Mouse (Mus musculus) liver, adult 2 months (tissue): ENCODE results near the gene Mypop. TPM values are rescaled to one million over a fixed set of nuclear protein-coding genes. Genes with fewer than 3 reads are reported as not detected.
A peak's percentile ranks its signal among the peaks of the same experiment; 100 is the strongest.

Experiments used
- DNase-seq: peaks from one replicate; pipeline ENCODE4 v3.0.0-alpha.2; 2011; ENCODE audit warnings: low read depth, low spot score; ENCODE audit errors: extremely low read depth
- H3K27ac ChIP-seq: fragments of 200-500 bp; replicated peaks from 2 replicates; pipeline ENCODE4 v1.5.1; 2012; ENCODE audit warnings: low read depth, mild to moderate bottlenecking, control low read depth, inconsistent platforms, low read length; ENCODE audit not compliant: insufficient read depth
- H3K27me3 ChIP-seq: fragments of 200-500 bp; 2 replicates; pipeline ENCODE4 v1.6.1; 2012; ENCODE audit warnings: mild to moderate bottlenecking, moderate library complexity, low read length, inconsistent platforms; ENCODE audit not compliant: control insufficient read depth, insufficient read depth
- H3K36me3 ChIP-seq: fragments of 200-500 bp; 2 replicates; pipeline ENCODE4 v1.6.1; 2012; ENCODE audit warnings: low read length, inconsistent platforms; ENCODE audit not compliant: control insufficient read depth, insufficient read depth
- H3K4me1 ChIP-seq: fragments of 200-500 bp; 2 replicates; pipeline ENCODE4 v1.6.1; 2011; ENCODE audit warnings: low read length; ENCODE audit not compliant: control insufficient read depth, insufficient read depth
- H3K4me3 ChIP-seq: fragments of 200-500 bp; 2 replicates; pipeline ENCODE4 v1.5.1; 2011; ENCODE audit warnings: low read depth, mild to moderate bottlenecking, control low read depth, low read length, moderate library complexity; ENCODE audit not compliant: insufficient read depth
- H3K79me2 ChIP-seq: fragments of 200-500 bp; 2 replicates; pipeline ENCODE4 v1.6.1; 2012; ENCODE audit warnings: inconsistent platforms, mild to moderate bottlenecking, low read length, moderate library complexity; ENCODE audit not compliant: control insufficient read depth, insufficient read depth
- H3K9ac ChIP-seq: fragments of 200-500 bp; 2 replicates; pipeline ENCODE4 v1.6.1; 2012; ENCODE audit warnings: low read depth, mild to moderate bottlenecking, control low read depth, inconsistent platforms, low read length
- CTCF ChIP-seq: fragments of 200-500 bp; IDR thresholded peaks from 2 replicates; pipeline ENCODE4 v1.5.1; 2011; ENCODE audit warnings: low read depth, low read length, control low read depth
- POLR2A ChIP-seq: fragments of 200-500 bp; IDR thresholded peaks from 2 replicates; pipeline ENCODE4 v1.6.1; 2011; ENCODE audit warnings: low read length, control low read depth; ENCODE audit not compliant: insufficient read depth; ENCODE audit errors: extremely low read depth
- WGBS: fragments of 180-500 bp; shearing (Covaris S2); methylation state at CpG from one replicate; pipeline ENCODE4 v1.1.7; 2018; 5-methylcytosine and 5-hydroxymethylcytosine counted together
- polyA plus RNA-seq: library from polyadenylated mRNA; depleted of rRNA; stranded (reverse); fragments of >200 nt; gene quantifications from 2 replicates; pipeline ENCODE4 v1.2.3, GENCODE M21; 2012
- total RNA-seq: library from RNA; depleted of rRNA; stranded (reverse); fragments of >200 nt; gene quantifications from 2 replicates; pipeline ENCODE4 v1.2.3, GENCODE M21; 2014

Gene Mypop
- total and polyA plus RNA-seq, 2 experiments, result 0.65 to 3.1 TPM

- DNase-seq, result no peak
- Histone ChIP-seq H3K27me3 (no peaks in the 10 kb centered on the region), H3K79me2 (peaks cover 18% of the 10 kb centered on the region), H3K27ac (peak overlapping the region; percentile 3; the same call in 1 of the 2 replicates), H3K36me3 (no peaks in the 10 kb centered on the region), H3K9ac (no peak overlapping the region), H3K4me1 (peaks cover 16% of the 10 kb centered on the region), H3K4me3 (no peak overlapping the region)
- 73% methylated on average over 3 of the region's 3 CpGs for WGBS
- no peak for TF ChIP-seq POLR2A
These were observed 10.7 kb downstream of the Mypop start for GRCm38 (mm10) chr7:19001807-19002085.

- peaks cover 18% of the 10 kb centered on the region for H3K79me2 ChIP-seq
- H3K27ac ChIP-seq, result no peak overlapping the region
- H3K4me1 ChIP-seq, result peaks cover 17% of the 10 kb centered on the region
- no peaks in the 10 kb centered on the region for H3K27me3 ChIP-seq
- WGBS, result 7% methylated on average over 4 of the region's 4 CpGs
- peak overlapping the region; percentile 85 for H3K9ac ChIP-seq
- DNase-seq, result no peak
- TF ChIP-seq POLR2A (no peak), CTCF (no peak)
- no peaks in the 10 kb centered on the region for H3K36me3 ChIP-seq
- peak overlapping the region; percentile 44; the same call in 1 of the 2 replicates for H3K4me3 ChIP-seq
These were observed 11.1 kb downstream of the Mypop start for GRCm38 (mm10) chr7:19002115-19002514.

- Histone ChIP-seq H3K27ac (peak overlapping the region; percentile 74), H3K36me3 (no peaks in the 10 kb centered on the region), H3K79me2 (peaks cover 18% of the 10 kb centered on the region), H3K27me3 (no peaks in the 10 kb centered on the region), H3K4me3 (peak overlapping the region; percentile 44), H3K9ac (peak overlapping the region; percentile 85), H3K4me1 (peaks cover 24% of the 10 kb centered on the region)
- 1% methylated on average over 17 of the region's 17 CpGs for WGBS
- peak; percentile 93 for DNase-seq
- TF ChIP-seq CTCF (no peak), POLR2A (no peak)
These were observed 11.9 kb downstream of the Mypop start for GRCm38 (mm10) chr7:19002848-19003498.

GRCm38 (mm10) chr7:19003902-19004630, 13.0 kb downstream of the Mypop start, which contains the start of gene Irf2bp1:
Gene Irf2bp1, plus strand, starts transcription at chr7:19004044.
- Histone ChIP-seq H3K27me3 (no peaks in the 10 kb centered on the region), H3K4me1 (peaks cover 33% of the 10 kb centered on the region), H3K79me2 (peaks cover 18% of the 10 kb centered on the region), H3K4me3 (peak within 1 kb of the TSS; percentile 71), H3K9ac (peak within 1 kb of the TSS; percentile 93), H3K27ac (peak within 1 kb of the TSS; percentile 89), H3K36me3 (no peaks in the 10 kb centered on the region)
- under 1% methylated on average over 87 of the region's 90 CpGs for WGBS
- DNase-seq, result peak; percentile 84
- no peak for TF ChIP-seq CTCF
- peak; percentile 82 for TF ChIP-seq POLR2A

- WGBS, result 7% methylated on average over 34 of the region's 34 CpGs
These were observed 13.6 kb downstream of the Mypop start for GRCm38 (mm10) chr7:19004631-19005079.

More at GRCm38 (mm10) chr7:19004631-19005079, 13.6 kb downstream of the Mypop start:
- DNase-seq, result no peak
- peak overlapping the region; percentile 71 for H3K4me3 ChIP-seq
- H3K27ac ChIP-seq, result peak overlapping the region; percentile 53
- no peaks in the 10 kb centered on the region for H3K27me3 ChIP-seq
- H3K4me1 ChIP-seq, result peaks cover 36% of the 10 kb centered on the region
- no peaks in the 10 kb centered on the region for H3K36me3 ChIP-seq
- TF ChIP-seq POLR2A, result no peak
- TF ChIP-seq CTCF, result no peak
- peaks cover 18% of the 10 kb centered on the region for H3K79me2 ChIP-seq
- peak overlapping the region; percentile 93 for H3K9ac ChIP-seq
